Comparison of ENCODE assay signal across 9 mouse cellular contexts in genomic region chr19:12486875-12487274, GRCm38 (mm10). TPM values are rescaled to one million over a fixed set of nuclear protein-coding genes. Genes with fewer than 3 reads are reported as not detected.
DNase-seq lines count a peak whose midpoint lies in the region; ATAC-seq and TF ChIP-seq lines count a peak whose summit lies in the region.
"Had no signal": no experiment of that assay in that cellular context is flagged by ENCODE, and none has a peak within 500 bp of the region (broad histone marks: within the 10 kb centered on the region; RNA-seq: fewer than 3 reads in every experiment).

No protein-coding gene starts in this region.

- no peak for TF ChIP-seq CTCF in olfactory bulb, adult 2 months (IDR thresholded peaks at IDR 0.05; ENCODE audit: insufficient read depth, low read depth, low read length)

- no peaks in the 10 kb centered on the region for H3K9me3 ChIP-seq in neural tube, embryonic 13.5 days
- H3K9me3 ChIP-seq in kidney, embryonic 15.5 days (replicated peaks): no peaks in the 10 kb centered on the region
- no peaks in the 10 kb centered on the region for H3K9me3 ChIP-seq in forebrain, embryonic 11.5 days (ENCODE audit: control insufficient read depth, low read length)

- ATAC-seq in neural tube, embryonic 13.5 days (ENCODE audit: low read depth): no peak
- ATAC-seq in kidney, embryonic 15.5 days (replicated peaks; ENCODE audit: low FRiP score): peak; percentile 34; the same call in 1 of the 2 replicates
- ATAC-seq in erythroid progenitor cell, adult 5-6 weeks (replicated peaks; ENCODE audit: low FRiP score, poor library complexity, severe bottlenecking): no peak
- no peak for ATAC-seq in forebrain, embryonic 11.5 days (replicated peaks; ENCODE audit: low FRiP score)

- no peak for DNase-seq in neural tube, embryonic 10.5 days (ENCODE audit: extremely low spot score, low spot score)
- DNase-seq in heart, adult 8-10 months (ENCODE audit: low spot score): peak; percentile 90
- DNase-seq in forebrain, embryonic 11.5 days (ENCODE audit: low spot score): no peak
- DNase-seq in left cerebral cortex, postnatal 4 days: no peak

- H3K27ac ChIP-seq in neural tube, embryonic 13.5 days (replicated peaks): peak overlapping the region; percentile 61; the same call in 1 of the 2 replicates
- H3K27ac ChIP-seq in kidney, embryonic 15.5 days: peak overlapping the region; percentile 90
- H3K27ac ChIP-seq in olfactory bulb, adult 2 months (ENCODE audit: insufficient read depth, low read depth, low read length): peak overlapping the region; percentile 40
- no peak overlapping the region for H3K27ac ChIP-seq in forebrain, embryonic 11.5 days (ENCODE audit: low read depth, low read length)

- H3K9ac ChIP-seq in neural tube, embryonic 13.5 days: no peak overlapping the region
- no peak overlapping the region for H3K9ac ChIP-seq in kidney, embryonic 15.5 days
- no peak overlapping the region for H3K9ac ChIP-seq in forebrain, embryonic 11.5 days (ENCODE audit: low read length)

- intact Hi-C loops in left cerebral cortex, postnatal 4 days (cut with DNase I): no loop called here

- H3K4me1 ChIP-seq in neural tube, embryonic 13.5 days (replicated peaks): peaks cover 66% of the 10 kb centered on the region
- H3K4me1 ChIP-seq in kidney, embryonic 15.5 days: peaks cover 47% of the 10 kb centered on the region
- peaks cover 24% of the 10 kb centered on the region for H3K4me1 ChIP-seq in olfactory bulb, adult 2 months (ENCODE audit: control insufficient read depth, insufficient read depth, low read length)
- peaks cover 23% of the 10 kb centered on the region for H3K4me1 ChIP-seq in forebrain, embryonic 11.5 days (replicated peaks; ENCODE audit: control insufficient read depth, insufficient read depth, low read length)

- 76% methylated on average over 6 of the region's 6 CpGs for WGBS in neural tube, embryonic 13.5 days
- WGBS in kidney, embryonic 15.5 days: 67% methylated on average over 6 of the region's 6 CpGs
- 58% methylated on average over 6 of the region's 6 CpGs for WGBS in olfactory bulb, adult 2 months
- WGBS in forebrain, embryonic 11.5 days: 81% methylated on average over 6 of the region's 6 CpGs

- no peak overlapping the region for H3K4me2 ChIP-seq in neural tube, embryonic 13.5 days
- no peak overlapping the region for H3K4me2 ChIP-seq in kidney, embryonic 15.5 days
- H3K4me2 ChIP-seq in forebrain, embryonic 11.5 days (ENCODE audit: low read depth, low read length, severe bottlenecking): no peak overlapping the region

- peaks cover 70% of the 10 kb centered on the region for H3K36me3 ChIP-seq in neural tube, embryonic 13.5 days
- peaks cover 30% of the 10 kb centered on the region for H3K36me3 ChIP-seq in kidney, embryonic 15.5 days
- peaks cover 17% of the 10 kb centered on the region for H3K36me3 ChIP-seq in forebrain, embryonic 11.5 days (ENCODE audit: control insufficient read depth, insufficient read depth, low read length)

- H3K27me3 ChIP-seq in neural tube, embryonic 13.5 days: no peaks in the 10 kb centered on the region
- H3K27me3 ChIP-seq in kidney, embryonic 15.5 days: no peaks in the 10 kb centered on the region
- H3K27me3 ChIP-seq in forebrain, embryonic 11.5 days (ENCODE audit: control insufficient read depth, insufficient read depth, low read length): no peaks in the 10 kb centered on the region
- H3K27me3 ChIP-seq: Patski had no signal

- no peak overlapping the region for H3K4me3 ChIP-seq in neural tube, embryonic 13.5 days
- H3K4me3 ChIP-seq in kidney, embryonic 15.5 days (replicated peaks): no peak overlapping the region
- H3K4me3 ChIP-seq in olfactory bulb, adult 2 months (ENCODE audit: insufficient read depth, low read depth, low read length): no peak overlapping the region
- H3K4me3 ChIP-seq in forebrain, embryonic 11.5 days (ENCODE audit: low read depth, low read length): no peak overlapping the region

- no peak for TF ChIP-seq POLR2A in olfactory bulb, adult 2 months (IDR thresholded peaks at IDR 0.05; ENCODE audit: insufficient read depth, low read depth, low read length)

RNA-seq across cellular contexts. Expression of gene Dtx4, which starts 14.4 kb away (rescaled TPM):
- 34.2 and 35.5 TPM in 2 replicates for polyA plus RNA-seq in neural tube, embryonic 13.5 days (2015; fragmentation: Nextera tagmentation; extraction: Ambion mirVana)
- 1 to 10 TPM; 4.1 to 5.4 (median 4.7) TPM for total RNA-seq in heart, adult 8-10 months (2022)
- polyA plus RNA-seq in kidney, embryonic 15.5 days (2015; fragmentation: Nextera tagmentation; extraction: Ambion mirVana): 6.2 and 6.7 TPM in 2 replicates
- polyA plus RNA-seq in olfactory bulb, adult 2 months (2012; ENCODE audit: insufficient read depth, insufficient read length, low replicate concordance, missing spikeins): not detected in 2 replicates
- total RNA-seq in erythroid progenitor cell, adult 5-6 weeks (2015; ENCODE audit: low replicate concordance): 5.8 and 7.1 TPM in 2 replicates
- total RNA-seq in erythroid progenitor cell, adult 5-6 weeks (2017; ENCODE audit: low replicate concordance): 1.2 and 2.6 TPM in 2 replicates
- 39.8 and 40.2 TPM in 2 replicates for polyA plus RNA-seq in forebrain, embryonic 11.5 days (2014; fragmentation: Nextera tagmentation; extraction: Ambion mirVana)
- 100 to 1,000 TPM; 124 to 146 TPM for total RNA-seq in left cerebral cortex, postnatal 4 days (2021)

RNA-seq across cellular contexts. Expression of gene Mpeg1, which starts 26.3 kb away (rescaled TPM):
- polyA plus RNA-seq in neural tube, embryonic 13.5 days (2015; fragmentation: Nextera tagmentation; extraction: Ambion mirVana): 0.54 and 0.89 TPM in 2 replicates
- 10 to 100 TPM in 1 of 4 experiments, 1 to 10 TPM in 3; 5.5 to 14.8 (median 6.2) TPM for total RNA-seq in heart, adult 8-10 months (2022)
- 0.57 and 0.62 TPM in 2 replicates for polyA plus RNA-seq in kidney, embryonic 15.5 days (2015; fragmentation: Nextera tagmentation; extraction: Ambion mirVana)
- polyA plus RNA-seq in olfactory bulb, adult 2 months (2012; ENCODE audit: insufficient read depth, insufficient read length, low replicate concordance, missing spikeins): not detected in 2 replicates
- total RNA-seq in erythroid progenitor cell, adult 5-6 weeks (2015; ENCODE audit: low replicate concordance): 61.6 and 71.0 TPM in 2 replicates
- 23.0 and 36.1 TPM in 2 replicates for total RNA-seq in erythroid progenitor cell, adult 5-6 weeks (2017; ENCODE audit: low replicate concordance)
- polyA plus RNA-seq in forebrain, embryonic 11.5 days (2014; fragmentation: Nextera tagmentation; extraction: Ambion mirVana): 0.28 and 0.41 TPM in 2 replicates
- 1 to 10 TPM; 3.7 to 5.0 TPM for total RNA-seq in left cerebral cortex, postnatal 4 days (2021)

RNA-seq across cellular contexts. Expression of gene Fam111a, which starts 58.7 kb away (rescaled TPM):
- 7.9 and 8.0 TPM in 2 replicates for polyA plus RNA-seq in neural tube, embryonic 13.5 days (2015; fragmentation: Nextera tagmentation; extraction: Ambion mirVana)
- total RNA-seq in heart, adult 8-10 months (2022): 1 to 10 TPM; 2.6 to 6.7 (median 3.8) TPM
- polyA plus RNA-seq in kidney, embryonic 15.5 days (2015; fragmentation: Nextera tagmentation; extraction: Ambion mirVana): 25.3 and 26.3 TPM in 2 replicates
- polyA plus RNA-seq in olfactory bulb, adult 2 months (2012; ENCODE audit: insufficient read depth, insufficient read length, low replicate concordance, missing spikeins): not detected in 2 replicates
- 154 and 179 TPM in 2 replicates for total RNA-seq in erythroid progenitor cell, adult 5-6 weeks (2015; ENCODE audit: low replicate concordance)
- 182 and 186 TPM in 2 replicates for total RNA-seq in erythroid progenitor cell, adult 5-6 weeks (2017; ENCODE audit: low replicate concordance)
- polyA plus RNA-seq in forebrain, embryonic 11.5 days (2014; fragmentation: Nextera tagmentation; extraction: Ambion mirVana): 25.0 and 28.7 TPM in 2 replicates
- 1 to 10 TPM; 6.3 to 7.6 TPM for total RNA-seq in left cerebral cortex, postnatal 4 days (2021)

RNA-seq across cellular contexts. Expression of gene Pfpl, which starts 59.2 kb away (rescaled TPM):
- 0.08 TPM in 1 of 2 replicates, not detected in the other for polyA plus RNA-seq in neural tube, embryonic 13.5 days (2015; fragmentation: Nextera tagmentation; extraction: Ambion mirVana)
- total RNA-seq in heart, adult 8-10 months (2022): not detected
- polyA plus RNA-seq in kidney, embryonic 15.5 days (2015; fragmentation: Nextera tagmentation; extraction: Ambion mirVana): not detected in 2 replicates
- polyA plus RNA-seq in olfactory bulb, adult 2 months (2012; ENCODE audit: insufficient read depth, insufficient read length, low replicate concordance, missing spikeins): not detected in 2 replicates
- total RNA-seq in erythroid progenitor cell, adult 5-6 weeks (2015; ENCODE audit: low replicate concordance): not detected in 2 replicates
- not detected in 2 replicates for total RNA-seq in erythroid progenitor cell, adult 5-6 weeks (2017; ENCODE audit: low replicate concordance)
- polyA plus RNA-seq in forebrain, embryonic 11.5 days (2014; fragmentation: Nextera tagmentation; extraction: Ambion mirVana): not detected in 2 replicates
- not detected for total RNA-seq in left cerebral cortex, postnatal 4 days (2021)
- polyA plus RNA-seq: Patski had no signal

Comparison
In these comparisons a context has a peak if more than half of its experiments do, and no peak if none do; other contexts are left out.
1. RNA of gene Mpeg1, which starts 26.3 kb away (polyA plus RNA-seq): not detected in olfactory bulb, adult 2 months; 0.54 to 0.89 TPM in neural tube, embryonic 13.5 days, 0.57 to 0.62 TPM in kidney, embryonic 15.5 days and 0.28 to 0.41 TPM in forebrain, embryonic 11.5 days; every median in the first group is over 10 times any median in the second.